Mouse (Mus musculus) induced T-regulatory cell, adult 2 months (primary cell): ENCODE data around the gene Btg2.

Source experiments
- DNase-seq: peaks from one replicate; pipeline ENCODE4 v3.0.0-alpha.2; 2012; ENCODE audit warnings: low read depth

Gene Btg2

GRCm38 (mm10) chr1:134097956-134098725, 19.2 kb upstream of the Btg2 start:
- peak; percentile 69 for DNase-seq

GRCm38 (mm10) chr1:134097080-134097855, 18.3 kb upstream of the Btg2 start:
- DNase-seq: no peak

GRCm38 (mm10) chr1:134096264-134096934, 17.5 kb upstream of the Btg2 start:
- no peak for DNase-seq

- no peak for DNase-seq
Observed at GRCm38 (mm10) chr1:134095721-134096120, 16.8 kb upstream of the Btg2 start.

- DNase-seq: peak; percentile 29
Observed at GRCm38 (mm10) chr1:134095033-134095612, 16.2 kb upstream of the Btg2 start.

GRCm38 (mm10) chr1:134093771-134094526, 15.0 kb upstream of the Btg2 start:
- peak; percentile 90 for DNase-seq

- peak; percentile 97 for DNase-seq
Observed at GRCm38 (mm10) chr1:134092852-134093770, 14.2 kb upstream of the Btg2 start.

GRCm38 (mm10) chr1:134092368-134092767, 13.4 kb upstream of the Btg2 start:
- no peak for DNase-seq

- peak; percentile 26 for DNase-seq
Observed at GRCm38 (mm10) chr1:134091851-134092250, 12.9 kb upstream of the Btg2 start.

- DNase-seq: no peak
Observed at GRCm38 (mm10) chr1:134089074-134089473, 10.2 kb upstream of the Btg2 start.

GRCm38 (mm10) chr1:134086811-134087398, 8.0 kb upstream of the Btg2 start:
- no peak for DNase-seq

GRCm38 (mm10) chr1:134086017-134086416, 7.1 kb upstream of the Btg2 start:
- DNase-seq: no peak

GRCm38 (mm10) chr1:134084128-134084527, 5.2 kb upstream of the Btg2 start:
- no peak for DNase-seq

GRCm38 (mm10) chr1:134083676-134084075, 4.8 kb upstream of the Btg2 start:
- DNase-seq: no peak

GRCm38 (mm10) chr1:134082987-134083516, 4.1 kb upstream of the Btg2 start:
- DNase-seq: peak; percentile 56

- no peak for DNase-seq
Observed at GRCm38 (mm10) chr1:134080881-134081450, 2.0 kb upstream of the Btg2 start.

GRCm38 (mm10) chr1:134080406-134080805, 1.5 kb upstream of the Btg2 start:
- no peak for DNase-seq

- DNase-seq: peak; percentile 71
Observed at GRCm38 (mm10) chr1:134079477-134080163, 700 bp upstream of the Btg2 start.
